Mouse (Mus musculus) ES-E14 (cell line): ENCODE measurements around the gene Tanc1. TPM values are rescaled to one million over a fixed set of nuclear protein-coding genes. Genes with fewer than 3 reads are reported as not detected.

ENCODE experiments used
- DNase-seq: peaks from one replicate; pipeline ENCODE4 v3.0.0-alpha.2; 2013; ENCODE audit warnings: low read depth, low spot score
- H3K27ac ChIP-seq: 2 replicates; pipeline ENCODE4 v1.5.1; 2012; ENCODE audit warnings: low read depth, mild to moderate bottlenecking, low read length, moderate library complexity, mixed read lengths; ENCODE audit not compliant: poor library complexity, insufficient read depth, severe bottlenecking
- H3K36me3 ChIP-seq: 2 replicates; pipeline ENCODE4 v1.6.1; 2012; ENCODE audit warnings: mild to moderate bottlenecking, low read length, moderate library complexity, mixed read lengths; ENCODE audit not compliant: control insufficient read depth, poor library complexity, insufficient read depth, severe bottlenecking
- H3K4me1 ChIP-seq, 2 experiments: fragments of 150-350 bp in 1 of 2; sonication (generic) in 1 of 2; 2 replicates each; pipeline ENCODE4 v1.6.1; 2012; ENCODE audit warnings: low read length in 2 of 2, mild to moderate bottlenecking in 1 of 2, mixed read lengths in 1 of 2; ENCODE audit not compliant: control insufficient read depth in 2 of 2, insufficient read depth in 2 of 2, poor library complexity in 1 of 2
- H3K4me3 ChIP-seq, 2 experiments: fragments of 150-350 bp in 1 of 2; sonication (generic) in 1 of 2; 2 replicates each; pipeline ENCODE4 v1.5.1; 2012; ENCODE audit warnings: low read length in 2 of 2, low read depth in 1 of 2, mild to moderate bottlenecking in 1 of 2, mixed read lengths in 1 of 2; ENCODE audit not compliant: insufficient read depth in 1 of 2, poor library complexity in 1 of 2, severe bottlenecking in 1 of 2
- H3K9ac ChIP-seq: 2 replicates; pipeline ENCODE4 v1.6.1; 2012; ENCODE audit warnings: low read depth, mild to moderate bottlenecking, low read length, mixed read lengths; ENCODE audit not compliant: poor library complexity, insufficient read depth, severe bottlenecking
- H3K9me3 ChIP-seq: fragments of 150-350 bp; sonication (generic); 2 replicates; pipeline ENCODE4 v1.6.1; 2012; ENCODE audit warnings: low read depth, mild to moderate bottlenecking, low read length; ENCODE audit not compliant: control insufficient read depth, insufficient read depth
- CHD2 ChIP-seq: IDR thresholded peaks from 2 replicates; pipeline ENCODE4 v1.6.1; 2014; ENCODE audit warnings: mild to moderate bottlenecking, low read depth, low read length, inconsistent platforms
- HCFC1 ChIP-seq: IDR thresholded peaks from 2 replicates; pipeline ENCODE4 v1.6.1; 2012; ENCODE audit warnings: low read length, inconsistent platforms, borderline replicate concordance; ENCODE audit not compliant: insufficient read depth
- MAFK ChIP-seq: IDR thresholded peaks from 2 replicates; pipeline ENCODE4 v1.6.1; 2014; ENCODE audit warnings: mild to moderate bottlenecking, low read depth, low read length, inconsistent platforms; ENCODE audit not compliant: insufficient read depth
- ZC3H11A ChIP-seq: IDR thresholded peaks from 2 replicates; pipeline ENCODE4 v1.6.1; 2012; ENCODE audit warnings: low read depth, mild to moderate bottlenecking, inconsistent platforms, low read length, borderline replicate concordance
- ZNF384 ChIP-seq: IDR thresholded peaks from 2 replicates; pipeline ENCODE4 v1.6.1; 2012; ENCODE audit warnings: low read depth, low read length, inconsistent platforms
- in situ Hi-C, 2 experiments: fragments of 600-800 bp; cut with MboI; formaldehyde crosslinking; loops; one replicate each; pipeline ENCODE4 v1.15.1; 2025; ENCODE audit warnings: low sequenced_read_pairs in 2 of 2, inconsistent platforms in 1 of 2; ENCODE audit not compliant: unreplicated experiment in 2 of 2
- total RNA-seq: library from RNA; depleted of rRNA; stranded (reverse); fragments of 300-350 nt; gene quantifications from 2 replicates; pipeline ENCODE4 v1.2.3, GENCODE M21; 2012

Tanc1 gene
- total RNA-seq, 1 experiment = 28.2 TPM

DNA sequence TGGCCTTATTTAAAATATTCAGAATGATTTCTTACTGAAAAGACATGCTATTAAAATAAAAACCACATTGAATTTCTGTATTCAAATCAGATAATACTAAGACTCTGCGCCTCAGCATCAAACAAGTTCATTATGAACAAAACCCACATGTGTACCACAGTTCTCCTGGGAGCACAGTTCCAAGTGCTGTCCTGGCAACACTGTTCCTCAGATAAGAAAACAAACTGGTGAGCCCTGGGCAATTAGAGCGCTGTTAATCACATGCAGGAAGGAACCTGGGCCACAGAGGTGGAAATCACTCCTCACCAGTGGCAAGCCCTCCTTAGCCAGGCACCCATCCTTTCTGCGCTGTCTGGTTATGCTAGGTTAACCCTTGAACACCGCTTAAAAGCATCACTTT is 265.5 kb downstream of the Tanc1 start:
- no peak overlapping the region for H3K4me3 ChIP-seq
- DNase-seq = no peak
- TF ChIP-seq ZNF384 (no peak), ZC3H11A (no peak), MAFK (no peak), HCFC1 (no peak), CHD2 (no peak)
- no peaks in the 10 kb centered on the region for H3K9me3 ChIP-seq
- no peak overlapping the region for H3K27ac ChIP-seq
- no peak overlapping the region for H3K9ac ChIP-seq
- no peaks in the 10 kb centered on the region; the same call in 1 of the 2 replicates for H3K36me3 ChIP-seq
- in situ Hi-C loops = no loop called here
- H3K4me1 ChIP-seq = peaks cover 0 to 2% of the 10 kb centered on the region in 2 experiments; a peak in 2 of 4 replicates

DNA sequence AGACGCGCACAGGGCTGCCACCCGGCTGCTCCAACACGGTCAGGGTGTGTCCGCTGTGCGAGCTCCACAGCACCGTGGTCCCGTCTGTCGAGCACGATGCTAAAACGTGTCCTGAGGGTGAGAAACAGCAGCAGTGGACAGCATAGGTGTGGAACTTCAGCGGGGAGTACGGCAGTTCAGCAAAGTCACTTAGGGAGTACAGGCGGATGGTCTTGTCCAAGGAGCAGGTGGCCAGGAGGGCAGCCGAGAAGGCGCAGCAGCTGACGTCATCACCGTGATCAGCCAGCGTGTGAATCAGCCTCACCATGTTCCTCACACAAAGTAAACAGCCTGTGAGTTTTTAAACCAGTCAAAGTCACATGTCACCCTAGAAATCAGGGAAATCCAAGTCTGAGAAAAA is 266.4 kb downstream of the Tanc1 start:
- TF ChIP-seq ZC3H11A = no peak
- no peak for TF ChIP-seq HCFC1
- TF ChIP-seq MAFK = no peak
- TF ChIP-seq ZNF384 = no peak
- TF ChIP-seq CHD2 = no peak
- Histone ChIP-seq H3K4me1 (peaks cover 0 to 2% of the 10 kb centered on the region in 2 experiments; a peak in 2 of 4 replicates), H3K4me3 (peak overlapping the region; percentile 62 to 74), H3K9me3 (no peaks in the 10 kb centered on the region), H3K36me3 (no peaks in the 10 kb centered on the region; the same call in 1 of the 2 replicates), H3K27ac (no peak overlapping the region), H3K9ac (peak overlapping the region; percentile 79)
- in situ Hi-C loops = no loop called here
- DNase-seq = peak; percentile 29

- Histone ChIP-seq H3K27ac (no peak overlapping the region), H3K9me3 (no peaks in the 10 kb centered on the region), H3K36me3 (no peaks in the 10 kb centered on the region), H3K4me3 (peak overlapping the region; percentile 27 to 78; a peak in 3 of 4 replicates), H3K9ac (peak overlapping the region; percentile 35; the same call in 1 of the 2 replicates), H3K4me1 (peaks cover 0 to 2% of the 10 kb centered on the region in 2 experiments; a peak in 2 of 4 replicates)
- in situ Hi-C loops = no loop called here
- no peak for DNase-seq
- no peak for TF ChIP-seq HCFC1
- no peak for TF ChIP-seq CHD2
Measured at GRCm38 (mm10) chr2:59881404-59881803, 269.6 kb downstream of the Tanc1 start.

DNA sequence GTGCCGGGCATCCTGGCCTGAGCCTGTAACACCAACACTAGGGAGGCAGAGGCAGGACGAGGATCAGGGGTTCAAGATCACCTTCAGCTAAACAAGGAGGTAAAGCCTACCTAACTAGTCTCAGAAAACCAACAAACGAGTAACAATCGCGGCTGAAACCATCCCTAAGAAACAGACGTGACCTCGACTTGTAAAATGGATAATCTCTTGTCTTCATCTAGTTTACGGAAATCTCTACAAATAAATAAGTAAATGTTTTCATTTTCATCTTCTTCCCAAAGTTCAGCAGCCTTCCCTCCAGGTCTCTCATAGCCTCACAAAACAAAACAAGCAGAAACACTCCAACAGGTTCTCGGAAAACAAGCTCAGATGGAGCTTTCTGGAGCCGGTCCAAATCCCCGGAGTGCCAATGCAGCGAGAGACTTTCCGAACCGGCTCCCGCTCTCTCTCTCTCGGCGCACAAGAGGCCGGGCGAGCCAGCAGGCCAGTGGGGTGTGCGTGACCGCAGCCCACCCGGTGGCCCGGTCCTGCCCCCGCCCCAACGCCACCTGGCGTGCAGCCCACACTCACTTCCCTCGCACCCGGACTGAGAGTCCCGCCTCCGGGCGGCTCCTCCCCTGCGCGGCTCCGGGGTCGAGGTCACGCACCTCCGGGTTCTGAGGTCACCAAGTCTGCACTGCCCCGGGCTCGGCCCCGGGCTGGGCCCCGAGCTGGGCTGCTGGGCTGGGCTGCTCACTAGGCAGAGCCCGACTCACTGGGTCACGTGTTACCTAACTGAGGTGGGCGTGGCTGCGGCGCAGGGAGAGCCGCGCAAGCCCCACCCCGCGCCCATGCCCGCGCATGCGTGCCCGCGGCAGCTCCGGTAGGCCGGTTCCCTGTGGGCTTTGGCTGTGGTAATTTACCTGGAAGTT is 270.2 kb downstream of the Tanc1 start, which contains the start of gene Wdsub1:
TSS of gene Wdsub1 (minus strand) at position 761 of the 911 bp plus-strand sequence.
- Histone ChIP-seq H3K4me3 (peak within 1 kb of the TSS; percentile 77 to 78), H3K9me3 (no peaks in the 10 kb centered on the region), H3K27ac (no peak within 1 kb of the TSS), H3K36me3 (no peaks in the 10 kb centered on the region), H3K4me1 (peaks cover 0 to 2% of the 10 kb centered on the region in 2 experiments; a peak in 2 of 4 replicates), H3K9ac (peak within 1 kb of the TSS; percentile 80)
- no peak; the same call in 1 of the 2 replicates for TF ChIP-seq HCFC1
- no peak for TF ChIP-seq ZC3H11A
- no peak for TF ChIP-seq CHD2
- TF ChIP-seq ZNF384 = no peak
- TF ChIP-seq MAFK = no peak
- in situ Hi-C loops = no loop called here
- peak; percentile 83 for DNase-seq
